Mouse (Mus musculus) left cerebral cortex, adult 8-10 months (tissue): ENCODE measurements around the gene Sapcd2. TPM values are rescaled to one million over a fixed set of nuclear protein-coding genes. Genes with fewer than 3 reads are reported as not detected.

Source experiments
- DNase-seq, 2 experiments: peaks; one replicate each; pipeline ENCODE4 v3.0.0; 2022; ENCODE audit warnings: low spot score in 2 of 2
- total RNA-seq, 4 experiments: library from RNA; stranded (reverse); gene quantifications; 2 replicates each; pipeline ENCODE4 v1.2.4; 2022

Gene Sapcd2
- total RNA-seq, 4 experiments from 2014 or later, result 1.7 to 3.8 (median 2.3) TPM

DNA sequence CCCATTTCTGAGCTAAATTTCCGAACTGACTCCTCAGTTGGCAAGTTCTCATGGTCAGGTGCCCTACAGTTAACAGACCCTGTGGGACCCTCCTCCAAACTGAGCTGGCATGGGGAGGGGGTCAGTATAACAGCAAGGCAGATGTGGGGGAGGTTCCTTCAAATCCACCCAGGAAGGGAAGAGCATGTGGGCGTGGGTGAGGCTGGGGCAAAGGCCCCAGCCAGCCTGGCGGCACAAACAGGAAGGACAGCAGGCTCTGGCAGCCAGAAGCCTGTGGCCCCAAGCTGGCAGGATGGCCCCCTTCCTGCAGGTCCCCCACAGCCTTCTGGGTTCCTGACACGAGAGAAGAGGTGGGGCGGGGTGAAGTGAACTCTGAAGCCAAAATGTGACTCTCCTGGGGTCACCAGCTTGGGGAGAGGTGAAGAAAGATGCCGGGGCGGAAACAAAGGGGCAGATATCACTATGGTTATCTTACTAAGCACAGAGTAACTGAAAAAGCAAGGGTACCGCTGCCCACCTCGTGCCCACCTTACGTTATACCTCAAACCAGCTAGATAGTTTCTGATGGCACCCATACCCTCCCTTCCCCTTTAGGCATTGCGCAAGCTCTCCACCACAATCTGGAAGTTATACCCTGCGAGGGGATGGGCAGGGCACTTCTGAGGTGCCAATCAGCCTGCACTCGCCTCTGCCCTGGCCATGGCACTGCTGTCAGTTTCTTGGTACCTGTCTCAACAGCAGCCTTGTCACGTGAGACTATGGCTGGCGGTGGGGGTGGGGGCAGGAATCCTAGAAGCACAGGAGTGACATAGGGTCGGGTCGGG lies 50.7 kb downstream of the Sapcd2 start, which contains the start of gene Fut7:
TSS of gene Fut7 (plus strand) at position 681 of the 824 bp plus-strand sequence.
- DNase-seq, result no peak

GRCm38 (mm10) chr2:25423626-25424025 lies 51.5 kb downstream of the Sapcd2 start:
- no peak for DNase-seq

DNA sequence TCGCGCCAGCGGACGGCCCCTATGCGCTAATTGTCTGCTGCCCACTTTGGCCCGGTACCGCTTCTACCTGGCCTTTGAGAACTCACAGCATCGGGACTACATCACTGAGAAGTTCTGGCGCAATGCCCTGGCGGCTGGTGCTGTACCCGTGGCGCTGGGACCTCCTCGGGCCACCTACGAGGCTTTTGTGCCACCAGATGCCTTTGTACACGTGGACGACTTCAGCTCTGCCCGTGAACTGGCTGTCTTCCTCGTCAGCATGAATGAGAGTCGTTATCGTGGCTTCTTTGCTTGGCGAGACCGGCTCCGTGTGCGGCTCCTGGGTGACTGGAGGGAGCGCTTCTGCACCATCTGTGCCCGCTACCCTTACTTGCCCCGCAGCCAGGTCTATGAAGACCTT lies 53.4 kb downstream of the Sapcd2 start:
- DNase-seq, result no peak

DNA sequence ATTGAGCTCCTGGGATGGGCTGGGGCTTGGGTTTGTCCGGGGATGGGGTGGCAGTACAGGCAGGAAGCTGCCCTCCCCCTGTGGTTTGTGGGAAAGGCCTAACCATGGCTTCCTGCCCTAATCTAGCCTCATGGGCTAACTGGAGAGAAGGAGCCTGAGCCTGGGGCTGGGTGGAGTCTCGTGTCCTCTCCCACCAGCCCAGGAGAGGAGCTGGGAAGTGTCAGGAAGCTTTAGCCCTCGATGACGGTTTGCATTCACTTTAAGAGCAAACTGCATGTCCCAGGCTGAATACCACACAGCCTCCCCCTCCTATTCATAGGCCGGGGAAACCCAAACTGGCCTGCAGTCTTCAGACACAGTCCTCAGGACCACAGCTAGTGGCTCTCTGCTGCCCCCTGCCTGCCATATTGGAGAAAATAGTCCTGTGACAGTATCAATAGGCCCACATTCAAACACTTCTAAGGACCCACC lies 54.6 kb downstream of the Sapcd2 start:
- DNase-seq, result no peak

GRCm38 (mm10) chr2:25427256-25427655 lies 55.1 kb downstream of the Sapcd2 start:
- no peak for DNase-seq

Other genes starting within 250 kb of the Sapcd2 start
- 10 to 100 TPM; 20.5 to 27.9 (median 23.4) TPM for gene Nrarp, start 191.6 kb upstream of the Sapcd2 start, total RNA-seq
- gene Tor4a, start 175.4 kb upstream of the Sapcd2 start, total RNA-seq, result 1 to 10 TPM; 2.2 to 3.4 (median 2.5) TPM
- gene Nelfb, start 160.8 kb upstream of the Sapcd2 start, total RNA-seq, result 10 to 100 TPM; 58.4 to 64.2 (median 59.4) TPM
- under 1 TPM in 3 of 4 experiments, not detected in 1; 0.23 to 0.82 (median 0.30) TPM for gene Stpg3, start 157.7 kb upstream of the Sapcd2 start, total RNA-seq
- gene Fam166a, start 153.6 kb upstream of the Sapcd2 start, total RNA-seq, result 1 to 10 TPM in 1 of 4 experiments, not detected in 3; 1.4 TPM
- 100 to 1,000 TPM; 332 to 365 (median 345) TPM for gene Tubb4b, start 147.6 kb upstream of the Sapcd2 start, total RNA-seq
- gene Slc34a3, start 138.0 kb upstream of the Sapcd2 start, total RNA-seq, result not detected
- not detected for gene Rnf224, start 135.5 kb upstream of the Sapcd2 start, total RNA-seq
- 100 to 1,000 TPM; 263 to 288 (median 266) TPM for gene Rnf208, start 130.1 kb upstream of the Sapcd2 start, total RNA-seq
- not detected for gene Cysrt1, start 129.9 kb upstream of the Sapcd2 start, total RNA-seq
- gene AL732309.1, start 125.5 kb upstream of the Sapcd2 start, total RNA-seq, result 1 to 10 TPM in 3 of 4 experiments, under 1 TPM in 1; 0.67 to 4.2 (median 3.4) TPM
- 10 to 100 TPM; 31.7 to 38.3 (median 36.3) TPM for gene Tmem203, start 116.9 kb upstream of the Sapcd2 start, total RNA-seq
- 10 to 100 TPM; 26.5 to 30.6 (median 28.6) TPM for gene Tprn, start 109.7 kb upstream of the Sapcd2 start, total RNA-seq
- gene Ssna1, start 99.9 kb upstream of the Sapcd2 start, total RNA-seq, result 10 to 100 TPM; 57.5 to 67.8 (median 62.1) TPM
- gene Anapc2, start 99.8 kb upstream of the Sapcd2 start, total RNA-seq, result 100 to 1,000 TPM in 2 of 4 experiments, 10 to 100 TPM in 2; 88.6 to 111 (median 96.9) TPM
- not detected for gene Tmem210, start 84.2 kb upstream of the Sapcd2 start, total RNA-seq
- not detected for gene Lrrc26, start 82.4 kb upstream of the Sapcd2 start, total RNA-seq
- gene Grin1, start 53.1 kb upstream of the Sapcd2 start, total RNA-seq, result 100 to 1,000 TPM; 390 to 399 (median 395) TPM
- gene Man1b1, start 40.0 kb upstream of the Sapcd2 start, total RNA-seq, result 10 to 100 TPM; 57.3 to 64.7 (median 61.0) TPM
- 10 to 100 TPM; 35.1 to 50.7 (median 37.9) TPM for gene Dpp7, start 16.0 kb upstream of the Sapcd2 start, total RNA-seq
- gene Uap1l1, start 6.6 kb upstream of the Sapcd2 start, total RNA-seq, result 10 to 100 TPM; 20.9 to 31.0 (median 25.8) TPM
- 10 to 100 TPM; 13.1 to 17.5 (median 16.2) TPM for gene Entpd2, start 23.6 kb downstream of the Sapcd2 start, total RNA-seq
- gene Npdc1, start 27.0 kb downstream of the Sapcd2 start, total RNA-seq, result 100 to 1,000 TPM; 307 to 332 (median 316) TPM
- under 1 TPM in 2 of 4 experiments, not detected in 2; 0.40 to 0.84 TPM for gene Fut7, start 50.9 kb downstream of the Sapcd2 start, total RNA-seq
- 100 to 1,000 TPM; 176 to 185 (median 183) TPM for gene Abca2, start 56.4 kb downstream of the Sapcd2 start, total RNA-seq
- 1 to 10 TPM in 2 of 4 experiments, not detected in 2; 1.2 to 1.6 TPM for gene Clic3, start 84.5 kb downstream of the Sapcd2 start, total RNA-seq
- gene Paxx, start 88.8 kb downstream of the Sapcd2 start, total RNA-seq, result 10 to 100 TPM; 67.2 to 88.0 (median 78.1) TPM
- gene Ptgds, start 97.7 kb downstream of the Sapcd2 start, total RNA-seq, result 1,000 to 10,000 TPM; 1,862 to 2,386 (median 2,226) TPM
- gene Lcn12, start 121.6 kb downstream of the Sapcd2 start, total RNA-seq, result not detected
- gene Fbxw5, start 128.4 kb downstream of the Sapcd2 start, total RNA-seq, result 100 to 1,000 TPM; 105 to 121 (median 113) TPM
- 1 to 10 TPM in 3 of 4 experiments, under 1 TPM in 1; 0.86 to 1.9 (median 1.6) TPM for gene C8g, start 129.4 kb downstream of the Sapcd2 start, total RNA-seq
- gene Traf2, start 174.6 kb downstream of the Sapcd2 start, total RNA-seq, result 10 to 100 TPM; 10.3 to 11.9 (median 10.4) TPM
- gene Edf1, start 185.5 kb downstream of the Sapcd2 start, total RNA-seq, result 100 to 1,000 TPM; 123 to 209 (median 170) TPM
- gene Mamdc4, start 202.5 kb downstream of the Sapcd2 start, total RNA-seq, result 1 to 10 TPM in 3 of 4 experiments, under 1 TPM in 1; 0.46 to 3.1 (median 1.7) TPM
- 10 to 100 TPM; 57.8 to 72.0 (median 64.7) TPM for gene Phpt1, start 202.9 kb downstream of the Sapcd2 start, total RNA-seq
- gene Ajm1, start 209.4 kb downstream of the Sapcd2 start, total RNA-seq, result 10 to 100 TPM; 86.8 to 96.3 (median 92.7) TPM
- 100 to 1,000 TPM; 135 to 160 (median 145) TPM for gene Rabl6, start 236.2 kb downstream of the Sapcd2 start, total RNA-seq
- not detected for gene Ccdc183, start 245.4 kb downstream of the Sapcd2 start, total RNA-seq
- 10 to 100 TPM; 21.0 to 30.4 (median 22.8) TPM for gene Tmem141, start 249.7 kb downstream of the Sapcd2 start, total RNA-seq